In the genomic region with DNA sequence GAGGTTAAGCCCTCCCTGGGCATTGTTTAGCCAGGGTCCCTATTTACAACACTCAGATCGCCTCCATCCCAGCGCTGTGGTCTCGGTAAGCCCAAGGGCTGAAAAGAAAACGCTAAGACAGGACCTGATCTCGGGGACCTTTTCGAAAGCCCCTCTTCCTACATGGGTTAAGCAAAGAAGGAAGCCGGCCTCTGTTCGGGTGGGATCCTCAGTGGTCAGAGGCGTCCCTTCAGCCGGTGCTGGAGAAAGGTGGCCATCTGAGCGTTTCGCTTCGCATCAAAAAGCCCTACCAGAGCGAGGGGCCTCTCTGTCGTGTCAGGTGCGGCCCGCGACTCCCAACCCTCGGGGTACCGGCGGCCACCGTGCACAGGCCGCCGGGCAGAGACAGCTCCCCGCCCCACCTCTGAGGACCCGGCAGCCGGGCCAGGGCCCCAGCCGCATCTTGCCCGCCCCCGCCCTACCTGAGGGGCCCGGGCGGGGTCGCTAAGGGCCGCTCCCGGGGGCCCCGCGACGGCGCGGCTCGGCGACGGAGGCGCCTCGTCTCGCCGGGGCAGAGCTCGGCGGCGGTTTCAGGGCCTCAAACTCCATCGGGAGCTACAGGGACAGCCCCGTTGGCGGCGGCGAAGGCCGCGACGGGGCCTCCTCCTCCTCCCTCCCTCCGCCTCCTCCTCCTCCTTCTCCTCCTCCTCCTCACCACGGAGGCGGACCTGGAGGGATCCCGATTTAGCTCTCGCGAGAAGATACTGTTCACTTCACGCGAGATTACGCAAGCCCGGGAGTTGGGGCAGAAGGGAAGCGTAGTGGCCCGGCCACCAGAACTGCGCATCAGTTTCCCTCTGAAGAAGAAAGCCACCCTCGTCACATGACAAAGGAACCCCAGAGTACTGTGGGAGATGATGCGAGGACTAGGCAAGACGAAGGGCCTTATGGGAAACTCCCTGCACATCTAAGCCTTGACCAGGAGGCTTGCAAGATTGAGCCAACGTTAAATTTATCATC, we compare ENCODE assay signal across 8 mouse cellular contexts. TPM values are rescaled to one million over a fixed set of nuclear protein-coding genes. Genes with fewer than 3 reads are reported as not detected.
DNase-seq lines count a peak whose midpoint lies in the region; ATAC-seq and TF ChIP-seq lines count a peak whose summit lies in the region.

A gene (minus strand): TSS at position 598 of the 999 bp plus-strand sequence.

- DNase-seq in G1E (ENCODE audit: low spot score), result peak; percentile 74
- DNase-seq in cerebellum, adult 18-20 months, result peak; percentile 91 to 97
- peak; percentile 92 to 93 for DNase-seq in heart, postnatal 36 days
- DNase-seq in layer of hippocampus, adult 2 months (ENCODE audit: low spot score in 2 of 2), result peak; percentile 96 to 97
- peak; percentile 99 for DNase-seq in lung, embryonic 14.5 days
- peak; percentile 93 for DNase-seq in thymus, adult 2 months

- WGBS in forebrain, embryonic 16.5 days, result under 1% methylated on average over 72 of the region's 75 CpGs
- under 1% methylated on average over 74 of the region's 75 CpGs for WGBS in lung, embryonic 14.5 days
- WGBS in olfactory bulb, adult 2 months, result under 1% methylated on average over 75 of the region's 75 CpGs
- WGBS in thymus, adult 2 months, result under 1% methylated on average over 75 of the region's 75 CpGs

- H3K4me3 ChIP-seq in G1E (ENCODE audit: low read depth, low read length), result peak within 1 kb of the TSS; percentile 81
- H3K4me3 ChIP-seq in forebrain, embryonic 16.5 days (replicated peaks; ENCODE audit: low read length), result peak within 1 kb of the TSS; percentile 98
- H3K4me3 ChIP-seq in layer of hippocampus, adult 2 months, result peak within 1 kb of the TSS; percentile 71
- H3K4me3 ChIP-seq in lung, embryonic 14.5 days (ENCODE audit: low read depth, low read length), result peak within 1 kb of the TSS; percentile 98
- peak within 1 kb of the TSS; percentile 68 for H3K4me3 ChIP-seq in olfactory bulb, adult 2 months (ENCODE audit: insufficient read depth, low read depth, low read length)
- peak within 1 kb of the TSS; percentile 91 for H3K4me3 ChIP-seq in thymus, adult 2 months (ENCODE audit: control insufficient read depth, insufficient read depth, low read length)

- peak; percentile 94 for TF ChIP-seq POLR2A in olfactory bulb, adult 2 months (IDR thresholded peaks at IDR 0.05; ENCODE audit: insufficient read depth, low read depth, low read length)
- TF ChIP-seq POLR2A in thymus, adult 2 months (IDR thresholded peaks at IDR 0.05; ENCODE audit: control insufficient read depth, extremely low read depth, insufficient read depth, low read length, poor library complexity), result peak; percentile 95; the same call in 1 of the 2 replicates

- H3K4me1 ChIP-seq in G1E (ENCODE audit: insufficient read depth, low read depth, low read length), result peaks cover 23% of the 10 kb centered on the region
- H3K4me1 ChIP-seq in forebrain, embryonic 16.5 days (replicated peaks; ENCODE audit: control insufficient read depth, insufficient read depth, low read length), result peaks cover 8% of the 10 kb centered on the region; the same call in 1 of the 2 replicates
- H3K4me1 ChIP-seq in lung, embryonic 14.5 days (ENCODE audit: insufficient read depth), result no peaks in the 10 kb centered on the region
- no peaks in the 10 kb centered on the region for H3K4me1 ChIP-seq in olfactory bulb, adult 2 months (ENCODE audit: control insufficient read depth, insufficient read depth, low read length)
- no peaks in the 10 kb centered on the region; the same call in 1 of the 2 replicates for H3K4me1 ChIP-seq in thymus, adult 2 months (replicated peaks; ENCODE audit: control insufficient read depth, insufficient read depth, low read length)

- peak; percentile 84 for ATAC-seq in G1E (ENCODE audit: extremely low read depth, insufficient number of reproducible peaks, low FRiP score, poor library complexity, severe bottlenecking)
- peak; percentile 98 for ATAC-seq in forebrain, embryonic 16.5 days
- ATAC-seq in lung, embryonic 14.5 days (ENCODE audit: insufficient read depth), result peak; percentile 99

- peaks cover 8% of the 10 kb centered on the region for H3K36me3 ChIP-seq in G1E (replicated peaks)
- H3K36me3 ChIP-seq in forebrain, embryonic 16.5 days (ENCODE audit: control insufficient read depth, insufficient read depth), result no peaks in the 10 kb centered on the region
- H3K36me3 ChIP-seq in lung, embryonic 14.5 days (ENCODE audit: insufficient read depth), result no peaks in the 10 kb centered on the region
- no peaks in the 10 kb centered on the region for H3K36me3 ChIP-seq in thymus, adult 2 months (ENCODE audit: control insufficient read depth, insufficient read depth, low read length)

- H3K9me3 ChIP-seq in G1E (replicated peaks), result no peaks in the 10 kb centered on the region
- H3K9me3 ChIP-seq in forebrain, embryonic 16.5 days (ENCODE audit: control insufficient read depth, low read length), result no peaks in the 10 kb centered on the region
- no peaks in the 10 kb centered on the region for H3K9me3 ChIP-seq in lung, embryonic 14.5 days (ENCODE audit: low read depth, low read length)

- TF ChIP-seq CTCF in G1E (IDR thresholded peaks at IDR 0.05; ENCODE audit: low read depth, low read length), result no peak
- no peak for TF ChIP-seq CTCF in layer of hippocampus, adult 2 months (conservative IDR thresholded peaks at IDR 0.05)
- no peak for TF ChIP-seq CTCF in lung, embryonic 14.5 days (IDR thresholded peaks at IDR 0.05; ENCODE audit: low read depth)
- TF ChIP-seq CTCF in olfactory bulb, adult 2 months (IDR thresholded peaks at IDR 0.05; ENCODE audit: insufficient read depth, low read depth, low read length), result no peak
- 0 out of 2 replicates have a peak, but pooled peaks have one; percentile 35 for TF ChIP-seq CTCF in thymus, adult 2 months (IDR thresholded peaks at IDR 0.05; ENCODE audit: borderline replicate concordance, control insufficient read depth, extremely low read depth, insufficient read depth, low read length, poor library complexity)

- peak within 1 kb of the TSS; percentile 85 for H3K4me2 ChIP-seq in forebrain, embryonic 16.5 days (ENCODE audit: low read length)
- peak within 1 kb of the TSS; percentile 69 for H3K4me2 ChIP-seq in lung, embryonic 14.5 days

- H3K9ac ChIP-seq in forebrain, embryonic 16.5 days (replicated peaks; ENCODE audit: low read depth, low read length), result peak within 1 kb of the TSS; percentile 86
- peak within 1 kb of the TSS; percentile 95 for H3K9ac ChIP-seq in lung, embryonic 14.5 days

- H3K27ac ChIP-seq in forebrain, embryonic 16.5 days (ENCODE audit: low read length), result peak within 1 kb of the TSS; percentile 91
- H3K27ac ChIP-seq in layer of hippocampus, adult 2 months, result peak within 1 kb of the TSS; percentile 98
- H3K27ac ChIP-seq in lung, embryonic 14.5 days (ENCODE audit: low read depth), result peak within 1 kb of the TSS; percentile 96
- H3K27ac ChIP-seq in olfactory bulb, adult 2 months (ENCODE audit: insufficient read depth, low read depth, low read length), result peak within 1 kb of the TSS; percentile 69
- peak within 1 kb of the TSS; percentile 61 for H3K27ac ChIP-seq in thymus, adult 2 months (ENCODE audit: control insufficient read depth, insufficient read depth, low read length)

- H3K27me3 ChIP-seq in G1E (ENCODE audit: insufficient read depth, low read length), result no peaks in the 10 kb centered on the region
- no peaks in the 10 kb centered on the region for H3K27me3 ChIP-seq in forebrain, embryonic 16.5 days (replicated peaks; ENCODE audit: control insufficient read depth, insufficient read depth, low read length)
- H3K27me3 ChIP-seq in lung, embryonic 14.5 days (ENCODE audit: insufficient read depth, low read length), result no peaks in the 10 kb centered on the region
- no peaks in the 10 kb centered on the region for H3K27me3 ChIP-seq in thymus, adult 2 months (ENCODE audit: control insufficient read depth, insufficient read depth, low read length)

- intact Hi-C loops in heart, postnatal 36 days (cut with DNase I), result no loop called here

RNA-seq across cellular contexts. Expression of the gene that starts here (rescaled TPM):
- total RNA-seq in G1E (2014; fragmentation: Nextera tagmentation) (86.0 and 118 TPM in 2 replicates), G1E (2017) (58.3 and 68.1 TPM in 2 replicates)
- 1.7 and 2.1 TPM in 2 replicates for polyA plus RNA-seq in G1E (2012)
- polyA plus RNA-seq in forebrain, embryonic 16.5 days (2015; fragmentation: Nextera tagmentation; extraction: Ambion mirVana), result 23.6 and 28.1 TPM in 2 replicates
- total RNA-seq in heart, postnatal 36 days (2021), result 10 to 100 TPM; 34.8 to 35.0 TPM
- 10 to 100 TPM; 85.9 to 91.9 TPM for total RNA-seq in layer of hippocampus, adult 2 months (2021)
- polyA plus RNA-seq in lung, embryonic 14.5 days (2014; fragmentation: Nextera tagmentation; extraction: Ambion mirVana), result 16.7 and 16.9 TPM in 2 replicates
- 57.9 TPM in 1 of 2 replicates, not detected in the other for polyA plus RNA-seq in olfactory bulb, adult 2 months (2012; ENCODE audit: insufficient read depth, insufficient read length, low replicate concordance, missing spikeins)
- 13.8 and 14.8 TPM in 2 replicates for polyA plus RNA-seq in thymus, adult 2 months (2012; rRNA removed)

Comparison
In these comparisons a context has a peak if more than half of its experiments do, and no peak if none do; other contexts are left out.
1. Peak in every context shown above with its lines: DNase-seq, ATAC-seq, H3K4me3 ChIP-seq and H3K27ac ChIP-seq.